Mouse (Mus musculus): ENCODE measurements around the gene Frzb. TPM values are rescaled to one million over a fixed set of nuclear protein-coding genes. Genes with fewer than 3 reads are reported as not detected.
A peak's percentile ranks its signal among the peaks of the same experiment; 100 is the strongest.
"Not testable (repeated sequence)": the region's sequence is repeated elsewhere in the genome, so short reads cannot be mapped to it uniquely, and the experiment has no call there.

Gene Frzb
- total RNA-seq (2021), result 1 to 10 TPM; 5.4 to 6.0 TPM
- long read RNA-seq, experiment 1, partial matches to known transcripts, result 0 of 4 reads
- long read RNA-seq, experiment 1, other reads (novel, unspliced or antisense), result 0 of 4 reads
- long read RNA-seq, experiment 2, partial matches to known transcripts, result 0 of 2 reads
- long read RNA-seq, experiment 2, other reads (novel, unspliced or antisense), result 0 of 2 reads

- peak; percentile 62 to 69 for DNase-seq
- intact Hi-C loops (cut with DNase I), result loop anchor here (5.0 kb wide), 1 partner anchor 90 kb away; no protein-coding TSS in a partner anchor
Observed at GRCm38 (mm10) chr2:80447291-80447791, at the start of gene Frzb. Gene Frzb, minus strand, starts transcription at chr2:80447625.

GRCm38 (mm10) chr2:80495304-80495703, 47.9 kb upstream of the Frzb start:
- intact Hi-C loops (cut with DNase I); DNase-seq: not testable (repeated sequence)

GRCm38 (mm10) chr2:80486851-80487250, 39.4 kb upstream of the Frzb start:
- DNase-seq, result no peak
- intact Hi-C loops (cut with DNase I), result no loop called here

- DNase-seq, result no peak
- intact Hi-C loops (cut with DNase I), result no loop called here
Observed at GRCm38 (mm10) chr2:80484951-80485350, 37.5 kb upstream of the Frzb start.

GRCm38 (mm10) chr2:80475831-80476230, 28.4 kb upstream of the Frzb start:
- intact Hi-C loops (cut with DNase I), result no loop called here
- DNase-seq, result no peak

GRCm38 (mm10) chr2:80474247-80474796, 26.9 kb upstream of the Frzb start:
- intact Hi-C loops (cut with DNase I), result no loop called here
- DNase-seq, result no peak

- intact Hi-C loops (cut with DNase I), result no loop called here
Observed at GRCm38 (mm10) chr2:80465991-80466821, 18.8 kb upstream of the Frzb start.

GRCm38 (mm10) chr2:80461827-80462226, 14.4 kb upstream of the Frzb start:
- DNase-seq, result no peak
- intact Hi-C loops (cut with DNase I), result no loop called here

More at GRCm38 (mm10) chr2:80465991-80466821, 18.8 kb upstream of the Frzb start:
- DNase-seq, result no peak

GRCm38 (mm10) chr2:80448231-80448630, 806 bp upstream of the Frzb start:
- peak; percentile 15 to 31 for DNase-seq
- intact Hi-C loops (cut with DNase I), result loop anchor here (5.0 kb wide), 1 partner anchor 91 kb away; no protein-coding TSS in a partner anchor

GRCm38 (mm10) chr2:80446308-80447151, 895 bp downstream of the Frzb start:
- intact Hi-C loops (cut with DNase I), result loop anchor here (5.0 kb wide), 1 partner anchor 89 kb away; no protein-coding TSS in a partner anchor
- DNase-seq, result peak; percentile 35 to 36

GRCm38 (mm10) chr2:80445926-80446307, 1.5 kb downstream of the Frzb start:
- intact Hi-C loops (cut with DNase I), result loop anchor here (5.0 kb wide), 1 partner anchor 89 kb away; no protein-coding TSS in a partner anchor
- no peak for DNase-seq

GRCm38 (mm10) chr2:80445491-80445890, 1.9 kb downstream of the Frzb start:
- intact Hi-C loops (cut with DNase I), result loop anchor here (5.0 kb wide), 1 partner anchor 88 kb away; no protein-coding TSS in a partner anchor
- no peak for DNase-seq

GRCm38 (mm10) chr2:80444418-80445365, 2.7 kb downstream of the Frzb start:
- intact Hi-C loops (cut with DNase I), result loop anchor here (5.0 kb wide), 1 partner anchor 87 kb away; no protein-coding TSS in a partner anchor
- DNase-seq, result no peak

GRCm38 (mm10) chr2:80443962-80444361, 3.5 kb downstream of the Frzb start:
- intact Hi-C loops (cut with DNase I), result no loop called here

GRCm38 (mm10) chr2:80441386-80441785, 6.0 kb downstream of the Frzb start:
- DNase-seq, result peak in 1 of 2 experiments; percentile 9
- intact Hi-C loops (cut with DNase I), result no loop called here

More at GRCm38 (mm10) chr2:80443962-80444361, 3.5 kb downstream of the Frzb start:
- DNase-seq, result peak in 1 of 2 experiments; percentile 6

- intact Hi-C loops (cut with DNase I), result no loop called here
Observed at GRCm38 (mm10) chr2:80438854-80439253, 8.6 kb downstream of the Frzb start.

GRCm38 (mm10) chr2:80437401-80437800, 10.0 kb downstream of the Frzb start:
- intact Hi-C loops (cut with DNase I), result no loop called here
- no peak for DNase-seq

More at GRCm38 (mm10) chr2:80438854-80439253, 8.6 kb downstream of the Frzb start:
- DNase-seq, result no peak

GRCm38 (mm10) chr2:80434783-80435572, 12.4 kb downstream of the Frzb start:
- intact Hi-C loops (cut with DNase I), result no loop called here
- DNase-seq, result no peak
